In genomic region chr16:63633748-63634166, GRCm38 (mm10) we compare ENCODE assay signal across 24 mouse cellular contexts.
DNase-seq lines count a peak whose midpoint lies in the region; ATAC-seq lines count a peak whose summit lies in the region.
"Had no signal": no experiment of that assay in that cellular context is flagged by ENCODE, and none has a peak within 500 bp of the region (broad histone marks: within the 10 kb centered on the region; RNA-seq: fewer than 3 reads in every experiment).

No protein-coding gene starts in this region.

- no peaks in the 10 kb centered on the region for H3K36me3 ChIP-seq in heart, embryonic 12.5 days
- no peaks in the 10 kb centered on the region for H3K36me3 ChIP-seq in midbrain, embryonic 14.5 days (ENCODE audit: control insufficient read depth, insufficient read depth, low read length)
- H3K36me3 ChIP-seq: hindbrain, embryonic 13.5 days; limb, embryonic 10.5 days; liver, embryonic 15.5 days; lung, embryonic 15.5 days; midbrain, embryonic 13.5 days; neural tube, embryonic 12.5 days had no signal

- no peak for DNase-seq in cerebellum, postnatal 4 days (ENCODE audit: low spot score in 2 of 2)
- peak; percentile 78 for DNase-seq in heart, adult 11 months
- peak; percentile 83 for DNase-seq in cerebellum, adult 9-11 months
- no peak for DNase-seq in midbrain, embryonic 14.5 days
- no peak for DNase-seq in layer of hippocampus, postnatal 14 days (ENCODE audit: low spot score in 2 of 2)
- DNase-seq: adrenal gland, adult 8-10 months; gastrocnemius, postnatal 25 days; heart, adult 2 months; kidney, adult 8-10 months; kidney, postnatal 10 days; liver; lung, postnatal 36 days; retina, postnatal 1 day; thymus, postnatal 14 days had no signal

- WGBS in heart, embryonic 12.5 days: 86% methylated on average over 5 of the region's 5 CpGs
- WGBS in midbrain, embryonic 14.5 days: 94% methylated on average over 5 of the region's 5 CpGs

- H3K27me3 ChIP-seq in heart, embryonic 12.5 days (replicated peaks): no peaks in the 10 kb centered on the region
- H3K27me3 ChIP-seq in midbrain, embryonic 14.5 days (ENCODE audit: control insufficient read depth, insufficient read depth, low read length): no peaks in the 10 kb centered on the region
- H3K27me3 ChIP-seq: hindbrain, embryonic 13.5 days; liver, embryonic 15.5 days; lung, embryonic 15.5 days; megakaryocyte, embryonic 14.5 days; midbrain, embryonic 13.5 days; neural tube, embryonic 12.5 days had no signal

- H3K4me1 ChIP-seq in heart, embryonic 12.5 days (replicated peaks): peaks cover 6% of the 10 kb centered on the region
- no peaks in the 10 kb centered on the region for H3K4me1 ChIP-seq in midbrain, embryonic 14.5 days (ENCODE audit: control insufficient read depth, insufficient read depth, low read length)
- H3K4me1 ChIP-seq: hindbrain, embryonic 13.5 days; limb, embryonic 10.5 days; liver, embryonic 15.5 days; lung, embryonic 15.5 days; megakaryocyte, embryonic 14.5 days; neural tube, embryonic 12.5 days had no signal

- H3K9me3 ChIP-seq in heart, embryonic 12.5 days (replicated peaks): no peaks in the 10 kb centered on the region
- no peaks in the 10 kb centered on the region for H3K9me3 ChIP-seq in midbrain, embryonic 14.5 days (ENCODE audit: control insufficient read depth, low read length)
- H3K9me3 ChIP-seq: hindbrain, embryonic 13.5 days; limb, embryonic 10.5 days; liver, embryonic 15.5 days; lung, embryonic 15.5 days; megakaryocyte, embryonic 14.5 days; midbrain, embryonic 13.5 days; neural tube, embryonic 12.5 days had no signal

- H3K4me3 ChIP-seq in heart, embryonic 12.5 days: no peak overlapping the region
- no peak overlapping the region for H3K4me3 ChIP-seq in midbrain, embryonic 14.5 days (replicated peaks; ENCODE audit: low read depth, low read length)
- H3K4me3 ChIP-seq: heart, adult 2 months; hindbrain, embryonic 13.5 days; limb, embryonic 10.5 days; liver, embryonic 15.5 days; lung, embryonic 15.5 days; megakaryocyte, embryonic 14.5 days; midbrain, embryonic 13.5 days; neural tube, embryonic 12.5 days had no signal

- H3K27ac ChIP-seq in heart, embryonic 12.5 days (ENCODE audit: poor library complexity, severe bottlenecking): no peak overlapping the region
- H3K27ac ChIP-seq in midbrain, embryonic 14.5 days (replicated peaks; ENCODE audit: low read depth, low read length): no peak overlapping the region
- H3K27ac ChIP-seq: heart, adult 2 months; hindbrain, embryonic 13.5 days; limb, embryonic 10.5 days; liver, embryonic 15.5 days; lung, embryonic 15.5 days; midbrain, embryonic 13.5 days; neural tube, embryonic 12.5 days had no signal

- H3K9ac ChIP-seq in heart, embryonic 12.5 days: no peak overlapping the region
- no peak overlapping the region for H3K9ac ChIP-seq in midbrain, embryonic 14.5 days (replicated peaks; ENCODE audit: low read length)
- H3K9ac ChIP-seq: hindbrain, embryonic 13.5 days; liver, embryonic 15.5 days; lung, embryonic 15.5 days; midbrain, embryonic 13.5 days; neural tube, embryonic 12.5 days had no signal

- no peak overlapping the region for H3K4me2 ChIP-seq in heart, embryonic 12.5 days
- H3K4me2 ChIP-seq in midbrain, embryonic 14.5 days (ENCODE audit: low read length): no peak overlapping the region
- H3K4me2 ChIP-seq: hindbrain, embryonic 13.5 days; liver, embryonic 15.5 days; lung, embryonic 15.5 days; midbrain, embryonic 13.5 days; neural tube, embryonic 12.5 days had no signal

- peak; percentile 96 for ATAC-seq in cerebellum, adult (ENCODE audit: insufficient number of reproducible peaks, low FRiP score, low TSS enrichment)
- ATAC-seq in heart, embryonic 12.5 days (ENCODE audit: insufficient number of reproducible peaks, low FRiP score): no peak
- ATAC-seq in midbrain, embryonic 14.5 days (ENCODE audit: low FRiP score, low TSS enrichment): no peak
- ATAC-seq: activated CD4-positive, CD25-positive, alpha-beta regulatory T cell, adult 4 months; midbrain, embryonic 13.5 days had no signal

Comparison
In these comparisons a context has a peak if more than half of its experiments do, and no peak if none do; other contexts are left out.
1. DNase-seq: peak in heart, adult 11 months (single experiment) and cerebellum, adult 9-11 months (single experiment); none in cerebellum, postnatal 4 days (0 of 2), midbrain, embryonic 14.5 days (single experiment) and layer of hippocampus, postnatal 14 days (0 of 2).